ENCODE assay signal across 34 mouse cellular contexts in the genomic region with DNA sequence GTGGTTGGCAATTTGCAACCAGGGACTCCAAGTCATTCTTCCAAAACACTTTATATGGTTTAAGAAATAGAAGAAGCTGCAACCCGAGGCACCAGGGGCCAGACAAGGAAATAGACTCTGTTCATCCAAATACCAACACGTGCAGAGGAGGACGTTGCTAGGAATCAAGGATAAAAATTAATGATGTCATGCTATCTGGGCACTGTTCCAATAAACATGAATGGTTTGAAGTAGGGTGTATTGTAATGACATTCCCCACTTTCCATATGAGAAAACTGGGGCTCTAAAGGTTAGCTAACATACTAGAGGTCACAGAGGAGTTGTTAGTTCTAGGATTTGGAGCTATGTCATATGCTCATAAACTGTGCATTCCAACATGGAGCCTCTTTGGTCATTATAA. TPM values are rescaled to one million over a fixed set of nuclear protein-coding genes. Genes with fewer than 3 reads are reported as not detected.
DNase-seq lines count a peak whose midpoint lies in the region; ATAC-seq and TF ChIP-seq lines count a peak whose summit lies in the region.
"Had no signal": no experiment of that assay in that cellular context is flagged by ENCODE, and none has a peak within 500 bp of the region (broad histone marks: within the 10 kb centered on the region; RNA-seq: fewer than 3 reads in every experiment).

No protein-coding gene starts in this region.

- H3K27me3 ChIP-seq in embryonic facial prominence, embryonic 14.5 days (replicated peaks; ENCODE audit: control insufficient read depth, insufficient read depth, low read length), result no peaks in the 10 kb centered on the region
- H3K27me3 ChIP-seq in embryonic facial prominence, embryonic 10.5 days (replicated peaks; ENCODE audit: low read depth, poor library complexity, severe bottlenecking), result no peaks in the 10 kb centered on the region
- no peaks in the 10 kb centered on the region for H3K27me3 ChIP-seq in limb, embryonic 14.5 days (ENCODE audit: control insufficient read depth, insufficient read depth, low read length)
- no peaks in the 10 kb centered on the region for H3K27me3 ChIP-seq in limb, embryonic 10.5 days (ENCODE audit: low read depth, poor library complexity, severe bottlenecking)
- H3K27me3 ChIP-seq: CH12.LX; embryonic facial prominence, embryonic 15.5 days; forebrain, embryonic 12.5 days; heart, embryonic 12.5 days; heart, embryonic 15.5 days had no signal

- no peak for TF ChIP-seq CTCF in brain, embryonic 14.5 days (IDR thresholded peaks at IDR 0.05; ENCODE audit: borderline replicate concordance, extremely low read depth, insufficient read depth, insufficient read length)

- H3K9me3 ChIP-seq in embryonic facial prominence, embryonic 14.5 days (ENCODE audit: control insufficient read depth, low read length), result no peaks in the 10 kb centered on the region
- H3K9me3 ChIP-seq in embryonic facial prominence, embryonic 10.5 days, result no peaks in the 10 kb centered on the region
- H3K9me3 ChIP-seq in limb, embryonic 14.5 days (ENCODE audit: control insufficient read depth, low read length), result no peaks in the 10 kb centered on the region
- H3K9me3 ChIP-seq in limb, embryonic 10.5 days (replicated peaks), result no peaks in the 10 kb centered on the region
- H3K9me3 ChIP-seq: embryonic facial prominence, embryonic 15.5 days; forebrain, embryonic 12.5 days; heart, embryonic 15.5 days had no signal

- no peak overlapping the region for H3K4me3 ChIP-seq in embryonic facial prominence, embryonic 14.5 days (ENCODE audit: low read depth, low read length)
- no peak overlapping the region for H3K4me3 ChIP-seq in embryonic facial prominence, embryonic 10.5 days
- no peak overlapping the region for H3K4me3 ChIP-seq in limb, embryonic 14.5 days (replicated peaks; ENCODE audit: low read length)
- H3K4me3 ChIP-seq in limb, embryonic 10.5 days, result no peak overlapping the region
- H3K4me3 ChIP-seq: embryonic facial prominence, embryonic 15.5 days; forebrain, embryonic 12.5 days; gastrocnemius, adult 2 months; heart, embryonic 12.5 days; heart, embryonic 15.5 days had no signal

- no peak for ATAC-seq in embryonic facial prominence, embryonic 14.5 days (ENCODE audit: low read depth)
- peak; percentile 37; the same call in 1 of the 2 replicates for ATAC-seq in limb, embryonic 14.5 days (ENCODE audit: low FRiP score, low read depth)
- ATAC-seq: activated CD4-positive, CD25-positive, alpha-beta regulatory T cell, adult 4 months; forebrain, embryonic 16.5 days; hindbrain, postnatal 0 days; inflammation-experienced regulatory T-cells, adult 6 months; intestine, embryonic 16.5 days had no signal

- no peaks in the 10 kb centered on the region for H3K36me3 ChIP-seq in embryonic facial prominence, embryonic 14.5 days (ENCODE audit: control insufficient read depth, insufficient read depth, low read length)
- no peaks in the 10 kb centered on the region for H3K36me3 ChIP-seq in embryonic facial prominence, embryonic 10.5 days (replicated peaks)
- no peaks in the 10 kb centered on the region for H3K36me3 ChIP-seq in limb, embryonic 14.5 days (ENCODE audit: control insufficient read depth, insufficient read depth, low read length)
- H3K36me3 ChIP-seq in limb, embryonic 10.5 days, result no peaks in the 10 kb centered on the region
- H3K36me3 ChIP-seq: embryonic facial prominence, embryonic 15.5 days; forebrain, embryonic 12.5 days; G1E; heart, embryonic 12.5 days; heart, embryonic 15.5 days had no signal

- TF ChIP-seq POLR2A in limb, embryonic 14.5 days (IDR thresholded peaks at IDR 0.05; ENCODE audit: borderline replicate concordance, extremely low read depth, insufficient read depth, insufficient read length), result no peak
- no peak for TF ChIP-seq POLR2A in brain, embryonic 14.5 days (IDR thresholded peaks at IDR 0.05; ENCODE audit: borderline replicate concordance, extremely low read depth, insufficient read depth, insufficient read length, poor library complexity, severe bottlenecking)

- no peak overlapping the region for H3K9ac ChIP-seq in embryonic facial prominence, embryonic 14.5 days (ENCODE audit: low read depth, low read length)
- no peak overlapping the region for H3K9ac ChIP-seq in limb, embryonic 14.5 days (ENCODE audit: low read depth, low read length, severe bottlenecking)
- H3K9ac ChIP-seq: embryonic facial prominence, embryonic 15.5 days; forebrain, embryonic 12.5 days; heart, embryonic 12.5 days; heart, embryonic 15.5 days; hindbrain, embryonic 14.5 days had no signal

- WGBS in embryonic facial prominence, embryonic 14.5 days, result 44% methylated on average over 3 of the region's 3 CpGs
- WGBS in embryonic facial prominence, embryonic 10.5 days, result 79% methylated on average over 3 of the region's 3 CpGs
- 36% methylated on average over 3 of the region's 3 CpGs for WGBS in limb, embryonic 14.5 days
- WGBS in limb, embryonic 10.5 days, result 88% methylated on average over 3 of the region's 3 CpGs

- H3K27ac ChIP-seq in embryonic facial prominence, embryonic 14.5 days (replicated peaks; ENCODE audit: low read depth, low read length), result no peak overlapping the region
- H3K27ac ChIP-seq in embryonic facial prominence, embryonic 10.5 days (replicated peaks), result no peak overlapping the region
- no peak overlapping the region for H3K27ac ChIP-seq in limb, embryonic 14.5 days (replicated peaks; ENCODE audit: low read depth, low read length)
- no peak overlapping the region for H3K27ac ChIP-seq in limb, embryonic 10.5 days
- H3K27ac ChIP-seq: embryonic facial prominence, embryonic 15.5 days; forebrain, embryonic 12.5 days; gastrocnemius, adult 2 months; heart, embryonic 15.5 days; hindbrain, embryonic 14.5 days; hindbrain, postnatal 0 days had no signal

- H3K4me2 ChIP-seq in embryonic facial prominence, embryonic 14.5 days (ENCODE audit: low read depth, low read length), result no peak overlapping the region
- no peak overlapping the region for H3K4me2 ChIP-seq in limb, embryonic 14.5 days (replicated peaks; ENCODE audit: low read depth, low read length, severe bottlenecking)
- H3K4me2 ChIP-seq: embryonic facial prominence, embryonic 15.5 days; forebrain, embryonic 12.5 days; heart, embryonic 12.5 days; heart, embryonic 15.5 days; hindbrain, embryonic 14.5 days had no signal

- peak; percentile 42 for DNase-seq in embryonic facial prominence, embryonic 14.5 days (ENCODE audit: low spot score)
- DNase-seq in embryonic facial prominence, embryonic 10.5 days (ENCODE audit: low spot score), result no peak
- peak; percentile 34 for DNase-seq in limb, embryonic 14.5 days (ENCODE audit: low spot score)
- no peak for DNase-seq in limb, embryonic 10.5 days (ENCODE audit: low spot score)
- peak; percentile 32 for DNase-seq in 3T3-L1 (ENCODE audit: low read depth, low spot score)
- peak; percentile 52 for DNase-seq in brain, embryonic 14.5 days (ENCODE audit: low read depth)
- no peak for DNase-seq in cerebellum, postnatal 14 days
- DNase-seq: adrenal gland, adult 8-10 months; adrenal gland, postnatal 25 days; B cell, adult 2 months; cerebellum, adult 18-20 months; cerebellum, adult 9-10 months; cerebellum, postnatal 36 days; embryo, embryonic 11 days; gastrocnemius, adult 2 months; gastrocnemius, postnatal 14 days; heart, adult 18-20 months; heart, postnatal 10 days; heart, postnatal 4 days had no signal

- no peaks in the 10 kb centered on the region for H3K4me1 ChIP-seq in embryonic facial prominence, embryonic 14.5 days (ENCODE audit: control insufficient read depth, insufficient read depth, low read length)
- H3K4me1 ChIP-seq in embryonic facial prominence, embryonic 10.5 days, result no peaks in the 10 kb centered on the region
- no peaks in the 10 kb centered on the region for H3K4me1 ChIP-seq in limb, embryonic 14.5 days (ENCODE audit: control insufficient read depth, insufficient read depth, low read length)
- H3K4me1 ChIP-seq in limb, embryonic 10.5 days, result no peaks in the 10 kb centered on the region
- H3K4me1 ChIP-seq: embryonic facial prominence, embryonic 15.5 days; forebrain, embryonic 12.5 days; heart, embryonic 12.5 days; heart, embryonic 15.5 days had no signal

RNA-seq across cellular contexts. Expression of a gene that starts 12.6 kb away (rescaled TPM):
- 0.79 and 0.84 TPM in 2 replicates for polyA plus RNA-seq in embryonic facial prominence, embryonic 14.5 days (2014; fragmentation: Nextera tagmentation; extraction: Ambion mirVana)
- polyA plus RNA-seq in embryonic facial prominence, embryonic 10.5 days (2016; fragmentation: Nextera tagmentation; extraction: Ambion mirVana), result 0.10 TPM in 1 of 2 replicates, not detected in the other
- polyA plus RNA-seq in limb, embryonic 14.5 days (2012; rRNA removed), result not detected in 2 replicates
- polyA plus RNA-seq in limb, embryonic 14.5 days (2014; fragmentation: Nextera tagmentation; extraction: Ambion mirVana), result not detected in 2 replicates
- not detected in 2 replicates for polyA plus RNA-seq in limb, embryonic 10.5 days (2016; fragmentation: Nextera tagmentation; extraction: Ambion mirVana)
- polyA plus RNA-seq in brain, embryonic 14.5 days (2012; rRNA removed), result 0.04 and 0.07 TPM in 2 replicates
- polyA plus RNA-seq: activated CD4-positive, CD25-positive, alpha-beta regulatory T cell, adult 4 months; embryonic facial prominence, embryonic 11.5 days; G1E; heart, embryonic 12.5 days; heart, embryonic 15.5 days; hindbrain, embryonic 11.5 days; hindbrain, embryonic 14.5 days; inflammation-experienced regulatory T-cells, adult 6 months; intestine, embryonic 16.5 days had no signal

RNA-seq across cellular contexts. Expression of a gene that starts 43.5 kb away (rescaled TPM):
- not detected in 2 replicates for polyA plus RNA-seq in embryonic facial prominence, embryonic 14.5 days (2014; fragmentation: Nextera tagmentation; extraction: Ambion mirVana)
- polyA plus RNA-seq in embryonic facial prominence, embryonic 10.5 days (2016; fragmentation: Nextera tagmentation; extraction: Ambion mirVana), result not detected in 2 replicates
- polyA plus RNA-seq in limb, embryonic 14.5 days (2012; rRNA removed), result not detected in 2 replicates
- polyA plus RNA-seq in limb, embryonic 14.5 days (2014; fragmentation: Nextera tagmentation; extraction: Ambion mirVana), result not detected in 2 replicates
- not detected in 2 replicates for polyA plus RNA-seq in limb, embryonic 10.5 days (2016; fragmentation: Nextera tagmentation; extraction: Ambion mirVana)
- not detected in 2 replicates for polyA plus RNA-seq in brain, embryonic 14.5 days (2012; rRNA removed)
- polyA plus RNA-seq: activated CD4-positive, CD25-positive, alpha-beta regulatory T cell, adult 4 months; cortical plate, adult 2 months; embryonic facial prominence, embryonic 11.5 days; embryonic facial prominence, embryonic 15.5 days; forebrain, embryonic 12.5 days; forebrain, embryonic 16.5 days; G1E; heart, embryonic 12.5 days; heart, embryonic 15.5 days; hindbrain, embryonic 11.5 days; hindbrain, embryonic 14.5 days; hindbrain, postnatal 0 days; inflammation-experienced regulatory T-cells, adult 6 months; intestine, embryonic 16.5 days had no signal

RNA-seq across cellular contexts. Expression of a gene that starts 43.9 kb away (rescaled TPM):
- 2.5 and 3.0 TPM in 2 replicates for polyA plus RNA-seq in embryonic facial prominence, embryonic 14.5 days (2014; fragmentation: Nextera tagmentation; extraction: Ambion mirVana)
- polyA plus RNA-seq in embryonic facial prominence, embryonic 10.5 days (2016; fragmentation: Nextera tagmentation; extraction: Ambion mirVana), result 0.16 and 0.25 TPM in 2 replicates
- 10.8 and 11.9 TPM in 2 replicates for polyA plus RNA-seq in limb, embryonic 14.5 days (2012; rRNA removed)
- 2.5 and 2.7 TPM in 2 replicates for polyA plus RNA-seq in limb, embryonic 14.5 days (2014; fragmentation: Nextera tagmentation; extraction: Ambion mirVana)
- polyA plus RNA-seq in limb, embryonic 10.5 days (2016; fragmentation: Nextera tagmentation; extraction: Ambion mirVana), result 0.08 and 0.10 TPM in 2 replicates
- 3.5 and 5.5 TPM in 2 replicates for polyA plus RNA-seq in brain, embryonic 14.5 days (2012; rRNA removed)
- polyA plus RNA-seq: G1E had no signal

RNA-seq across cellular contexts. Expression of a gene that starts 54.0 kb away (rescaled TPM):
- 2.4 and 2.7 TPM in 2 replicates for polyA plus RNA-seq in embryonic facial prominence, embryonic 14.5 days (2014; fragmentation: Nextera tagmentation; extraction: Ambion mirVana)
- polyA plus RNA-seq in embryonic facial prominence, embryonic 10.5 days (2016; fragmentation: Nextera tagmentation; extraction: Ambion mirVana), result 52.0 and 90.2 TPM in 2 replicates
- 10.9 and 17.5 TPM in 2 replicates for polyA plus RNA-seq in limb, embryonic 14.5 days (2012; rRNA removed)
- 13.4 and 17.1 TPM in 2 replicates for polyA plus RNA-seq in limb, embryonic 14.5 days (2014; fragmentation: Nextera tagmentation; extraction: Ambion mirVana)
- polyA plus RNA-seq in limb, embryonic 10.5 days (2016; fragmentation: Nextera tagmentation; extraction: Ambion mirVana), result 0.94 and 1.1 TPM in 2 replicates
- polyA plus RNA-seq in brain, embryonic 14.5 days (2012; rRNA removed), result 180 and 239 TPM in 2 replicates
- polyA plus RNA-seq: activated CD4-positive, CD25-positive, alpha-beta regulatory T cell, adult 4 months; G1E; heart, embryonic 15.5 days; inflammation-experienced regulatory T-cells, adult 6 months had no signal

Comparison
In these comparisons a context has a peak if more than half of its experiments do, and no peak if none do; other contexts are left out.
1. DNase-seq: peak in embryonic facial prominence, embryonic 14.5 days (single experiment), limb, embryonic 14.5 days (single experiment), 3T3-L1 (single experiment) and brain, embryonic 14.5 days (single experiment); none in embryonic facial prominence, embryonic 10.5 days (single experiment), limb, embryonic 10.5 days (single experiment) and cerebellum, postnatal 14 days (0 of 2).